Mouse (Mus musculus): ENCODE measurements around the gene Soga1.
A peak's percentile ranks its signal among the peaks of the same experiment; 100 is the strongest.

Gene Soga1

DNA sequence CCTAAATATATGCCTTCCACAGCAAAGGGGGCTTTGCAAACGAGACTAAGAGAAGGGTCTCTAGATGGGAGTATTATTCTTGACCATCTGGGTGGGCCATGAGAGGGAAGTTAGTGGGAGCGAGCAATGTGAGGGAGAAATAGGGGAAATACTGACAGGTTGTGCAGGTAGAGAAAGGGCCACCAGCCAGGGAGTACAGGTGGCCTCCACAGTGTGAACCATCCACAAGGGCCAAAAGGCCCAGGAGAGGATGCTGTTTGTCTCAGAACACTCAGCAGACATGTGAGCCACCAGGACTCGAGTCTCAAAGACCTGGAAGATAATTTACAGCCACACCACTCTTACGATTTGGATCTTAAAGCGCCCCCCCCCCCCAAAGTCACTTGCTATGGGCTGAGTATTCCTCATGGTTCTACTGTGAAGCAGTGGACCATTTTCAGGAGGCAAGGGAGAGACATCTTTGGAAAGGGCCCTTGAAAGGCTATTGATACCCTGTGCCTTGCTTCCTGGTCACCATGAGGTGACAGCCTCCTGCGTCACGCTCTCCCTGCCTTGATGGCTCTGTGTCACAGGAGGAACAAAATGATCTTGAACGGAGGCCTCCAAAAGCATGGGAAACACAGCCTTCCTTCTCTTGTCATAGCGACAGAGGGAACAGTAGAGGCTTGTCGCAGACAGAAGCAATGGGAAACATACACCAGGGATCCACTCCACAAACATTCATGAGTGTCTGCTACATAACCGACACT, 18.3 kb downstream of the Soga1 start:
- DNase-seq = peak; percentile 69 to 80

DNA sequence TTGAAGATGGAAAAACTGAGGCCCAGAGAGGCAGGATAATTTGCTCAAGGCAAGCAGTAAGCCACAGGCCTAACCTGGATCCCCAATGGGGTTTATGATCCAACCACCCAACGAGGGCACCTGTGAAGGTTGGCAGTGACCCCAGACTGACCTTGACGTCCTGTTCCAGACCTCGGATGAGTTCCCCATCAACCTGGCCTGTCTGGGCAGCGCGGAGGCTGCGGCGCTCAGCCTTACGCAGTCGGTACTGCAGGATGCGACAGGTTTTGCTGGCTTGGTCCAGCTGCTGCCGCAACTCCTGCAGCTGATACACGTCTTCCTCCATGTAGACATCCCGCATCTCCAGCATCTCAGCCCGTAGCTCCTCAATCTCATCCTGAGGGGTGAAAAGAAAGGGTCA, 19.0 kb downstream of the Soga1 start:
- peak; percentile 58 to 62 for DNase-seq

DNA sequence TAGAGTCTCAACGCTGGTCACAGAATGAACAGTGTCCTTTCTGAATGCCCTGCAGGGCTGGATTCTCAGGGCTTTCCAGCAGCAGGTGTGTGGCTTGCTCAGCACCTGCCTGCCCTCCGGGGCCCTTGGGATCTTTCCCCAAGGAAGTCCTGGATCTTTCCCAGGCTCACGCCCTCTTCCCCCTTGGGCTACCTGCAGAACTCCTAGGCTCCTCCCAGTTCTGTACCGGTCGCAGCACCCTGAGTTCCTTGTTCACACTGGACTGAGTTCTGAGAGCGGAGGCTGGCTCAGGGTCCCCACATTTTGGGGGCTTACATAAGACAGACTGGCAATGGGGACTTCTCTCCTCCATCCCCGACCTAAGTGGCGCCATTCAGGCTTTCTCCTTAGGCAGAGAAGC, 19.9 kb downstream of the Soga1 start:
- DNase-seq = peak in 1 of 2 experiments; percentile 45

DNA sequence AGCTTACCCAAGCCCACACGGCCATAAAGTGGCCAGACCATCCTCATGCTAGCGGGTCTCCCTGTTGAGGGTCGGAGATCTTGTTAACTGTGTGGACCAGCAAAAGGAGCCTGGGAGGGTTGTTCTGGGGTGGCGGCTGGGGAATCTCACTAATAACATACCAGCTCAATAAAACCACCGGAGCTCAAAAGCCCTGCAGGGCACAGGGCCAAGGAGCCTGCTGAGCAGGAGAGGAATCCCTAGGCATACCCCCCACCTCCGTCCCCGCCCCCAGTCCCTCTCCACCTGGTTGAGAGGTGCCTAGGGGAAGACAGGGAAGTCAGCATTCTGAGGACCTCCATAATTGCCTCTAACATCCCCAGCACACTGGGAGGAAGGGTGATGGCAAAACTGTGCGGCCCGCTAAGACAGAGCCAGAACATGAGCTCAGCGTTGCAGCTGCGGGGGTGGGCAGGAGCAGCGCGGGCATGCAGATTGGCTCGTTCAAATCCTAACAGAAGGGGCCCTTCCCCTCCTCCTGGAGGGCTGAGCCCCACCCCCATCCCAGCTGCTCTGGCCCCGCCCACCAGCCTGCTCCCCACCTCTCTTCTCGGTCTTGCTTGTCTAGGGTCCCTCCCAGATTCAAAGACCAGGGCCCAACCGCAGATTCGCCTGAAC, 20.6 kb downstream of the Soga1 start:
- DNase-seq = peak; percentile 80 to 88

DNA sequence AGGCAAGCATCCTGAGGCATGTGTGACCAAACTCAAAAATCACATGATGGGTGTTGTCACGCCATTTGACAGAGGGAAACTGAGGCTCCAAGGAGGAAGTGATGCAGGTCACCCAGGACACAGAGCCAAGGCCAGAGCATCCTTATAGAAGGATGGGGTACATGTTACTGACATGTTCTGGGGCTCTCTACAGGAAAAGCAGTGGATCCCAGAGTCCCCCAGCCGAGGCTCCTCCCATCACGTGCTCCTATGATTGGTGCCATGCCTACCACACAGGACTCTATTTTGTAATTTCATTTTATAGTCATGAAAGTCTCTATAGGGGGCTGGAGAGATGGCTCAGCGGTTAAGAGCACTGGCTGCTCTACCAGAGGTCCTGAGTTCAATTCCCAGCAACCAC, 21.3 kb downstream of the Soga1 start:
- DNase-seq = no peak

DNA sequence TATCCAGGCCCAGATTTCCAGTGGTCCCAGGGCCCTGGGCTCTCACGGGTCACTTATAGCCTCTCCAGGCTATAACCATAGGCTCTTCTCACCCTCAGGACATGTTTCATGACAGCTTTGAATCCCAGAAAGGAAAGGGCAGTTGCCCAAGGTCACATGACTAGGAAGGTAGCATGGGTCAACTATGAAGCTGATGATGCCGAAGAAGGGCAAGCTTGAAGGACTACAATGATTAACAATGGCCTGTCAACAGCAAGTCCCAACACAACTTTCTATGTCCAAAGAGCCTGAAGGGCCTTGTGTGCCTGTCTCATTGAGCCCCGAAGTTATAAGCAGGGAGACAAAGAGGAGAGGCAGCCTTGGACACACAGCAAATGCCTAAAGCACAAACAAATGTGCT, 21.9 kb downstream of the Soga1 start:
- no peak for DNase-seq

DNA sequence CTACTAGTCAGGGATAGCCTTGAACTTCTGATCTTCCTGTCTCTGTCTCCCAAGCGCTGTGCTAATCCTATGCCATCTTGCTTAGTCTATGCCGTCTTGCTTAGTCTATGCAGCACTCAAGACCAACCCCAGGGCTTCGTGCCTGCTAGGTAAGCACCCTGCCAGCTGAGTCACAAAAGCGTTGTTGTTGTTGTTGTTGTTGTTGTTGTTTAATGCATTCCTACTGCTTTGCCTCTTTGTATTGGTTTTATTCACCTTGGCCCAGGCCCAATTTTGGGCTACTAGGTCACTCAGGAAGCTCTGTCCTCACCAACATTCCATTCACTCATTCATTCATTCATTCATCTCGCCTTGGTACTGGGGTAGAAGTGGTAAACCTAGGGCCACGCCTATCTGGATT, 23.3 kb downstream of the Soga1 start:
- DNase-seq = no peak

DNA sequence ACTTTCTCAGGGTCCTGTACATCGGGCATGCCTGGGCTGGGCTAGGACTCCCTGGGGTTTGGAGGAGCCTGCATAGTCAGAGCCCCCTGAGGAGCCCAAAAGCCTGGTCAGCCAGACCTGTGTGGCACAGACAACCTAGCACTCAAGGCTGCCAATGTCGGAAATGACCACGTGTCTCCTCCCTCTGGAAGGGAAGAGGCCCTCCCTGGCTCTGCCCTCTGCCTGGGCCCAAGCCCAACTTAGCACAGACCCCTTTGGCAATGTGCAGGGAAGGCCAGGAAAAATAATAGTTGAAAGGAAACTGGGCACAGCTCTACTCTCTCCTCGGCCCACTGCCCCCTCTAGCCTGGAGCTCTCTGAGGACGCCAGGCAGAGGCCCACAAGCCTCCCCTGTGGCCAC, 24.2 kb downstream of the Soga1 start:
- DNase-seq = peak; percentile 79 to 83

DNA sequence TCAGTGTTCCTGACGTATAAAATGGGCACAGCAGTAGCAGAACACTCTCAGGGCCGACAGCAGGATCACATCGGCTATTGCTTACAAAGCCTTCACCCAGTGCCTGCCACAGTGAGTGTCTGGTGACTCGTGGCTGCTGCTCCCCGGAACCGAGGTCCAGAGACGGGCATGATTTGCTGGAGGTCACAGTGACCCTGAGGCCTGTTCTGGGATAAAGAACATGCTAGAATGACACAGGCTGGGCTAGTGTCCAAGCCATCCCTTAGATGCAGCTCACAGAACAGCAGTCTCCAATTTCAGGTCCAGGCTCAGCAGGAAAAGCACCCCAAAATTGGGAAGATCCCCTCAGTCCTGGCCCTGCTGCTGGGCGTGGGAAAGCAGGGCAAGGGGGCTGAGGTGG, 24.8 kb downstream of the Soga1 start:
- peak; percentile 51 to 56 for DNase-seq

DNA sequence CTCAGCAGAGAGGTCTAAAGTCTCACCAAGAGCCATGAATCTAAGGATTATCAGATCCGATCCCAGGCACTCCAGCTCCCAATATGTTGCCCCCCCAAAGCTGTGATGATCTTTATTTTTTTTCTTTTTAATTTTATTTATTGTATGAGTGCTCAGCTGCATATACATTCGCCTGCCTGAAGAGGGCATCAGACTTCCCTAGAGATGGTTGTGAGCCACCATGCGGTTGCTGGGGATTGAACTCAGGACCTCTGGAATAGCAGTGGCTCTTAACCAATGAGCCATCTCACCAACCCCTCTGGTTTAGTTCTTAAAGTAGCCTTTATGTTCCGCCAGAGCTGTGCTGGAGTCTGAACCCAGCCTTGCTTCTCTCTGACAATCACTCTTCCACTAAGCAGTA, 25.3 kb downstream of the Soga1 start:
- no peak for DNase-seq

DNA sequence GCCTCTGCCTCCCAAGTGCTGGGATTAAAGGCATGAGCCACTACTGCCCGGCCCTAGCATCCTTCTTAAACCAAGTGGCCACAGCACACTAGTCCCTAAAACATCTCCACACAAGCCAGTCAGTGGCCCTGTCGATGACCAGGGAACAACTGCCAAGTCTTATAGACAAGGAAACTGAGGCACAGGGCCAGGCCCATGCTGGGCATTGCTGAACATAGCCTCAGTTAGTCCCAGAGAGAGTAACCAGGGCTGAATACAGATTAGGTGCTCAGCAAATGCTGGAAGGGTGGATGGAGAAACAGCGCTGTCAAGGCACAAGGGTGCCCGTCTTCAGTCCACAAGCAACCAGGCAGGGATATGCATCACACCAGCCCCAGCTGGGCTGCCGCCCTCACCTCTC, 25.9 kb downstream of the Soga1 start:
- no peak for DNase-seq

DNA sequence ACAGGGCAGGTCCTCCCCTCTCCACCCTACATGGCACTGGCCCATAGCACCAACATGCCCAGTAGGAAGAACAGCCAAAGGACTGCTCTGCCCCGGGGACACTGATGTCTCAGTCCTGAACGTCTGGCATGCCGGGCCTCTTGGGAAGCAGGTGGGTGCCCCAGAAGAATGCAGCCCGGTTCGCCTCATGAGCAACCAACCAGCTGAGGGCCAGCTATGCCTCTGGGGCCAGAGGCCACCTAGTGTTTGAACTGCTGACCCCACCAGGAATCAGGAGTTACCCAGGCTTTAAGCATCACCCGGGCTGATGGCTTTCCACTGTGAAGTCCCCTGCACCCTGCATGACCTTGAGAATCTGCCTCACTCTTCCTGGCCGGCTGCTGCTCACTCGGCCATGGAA, 26.6 kb downstream of the Soga1 start:
- no peak for DNase-seq

DNA sequence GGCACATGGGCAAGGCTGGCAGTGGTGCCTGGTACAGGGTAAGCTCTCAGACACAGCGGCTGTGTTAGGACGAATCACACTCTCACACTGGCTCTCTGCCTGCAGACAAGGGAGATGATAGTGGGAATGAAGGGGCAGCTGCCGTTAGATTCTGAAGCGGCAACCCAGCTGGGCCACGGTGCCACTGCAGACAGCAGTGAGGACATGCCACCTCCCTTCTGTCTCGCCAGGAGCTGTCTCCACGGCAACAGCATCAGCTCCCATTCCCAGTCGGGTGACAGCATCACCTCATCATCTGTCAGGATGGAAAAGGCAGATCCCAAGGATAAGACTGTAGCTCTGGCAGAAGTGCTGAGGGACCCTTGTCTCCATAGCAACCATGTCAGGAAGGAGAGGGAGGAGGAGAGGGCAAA, 29.2 kb downstream of the Soga1 start:
- peak; percentile 65 to 79 for DNase-seq

DNA sequence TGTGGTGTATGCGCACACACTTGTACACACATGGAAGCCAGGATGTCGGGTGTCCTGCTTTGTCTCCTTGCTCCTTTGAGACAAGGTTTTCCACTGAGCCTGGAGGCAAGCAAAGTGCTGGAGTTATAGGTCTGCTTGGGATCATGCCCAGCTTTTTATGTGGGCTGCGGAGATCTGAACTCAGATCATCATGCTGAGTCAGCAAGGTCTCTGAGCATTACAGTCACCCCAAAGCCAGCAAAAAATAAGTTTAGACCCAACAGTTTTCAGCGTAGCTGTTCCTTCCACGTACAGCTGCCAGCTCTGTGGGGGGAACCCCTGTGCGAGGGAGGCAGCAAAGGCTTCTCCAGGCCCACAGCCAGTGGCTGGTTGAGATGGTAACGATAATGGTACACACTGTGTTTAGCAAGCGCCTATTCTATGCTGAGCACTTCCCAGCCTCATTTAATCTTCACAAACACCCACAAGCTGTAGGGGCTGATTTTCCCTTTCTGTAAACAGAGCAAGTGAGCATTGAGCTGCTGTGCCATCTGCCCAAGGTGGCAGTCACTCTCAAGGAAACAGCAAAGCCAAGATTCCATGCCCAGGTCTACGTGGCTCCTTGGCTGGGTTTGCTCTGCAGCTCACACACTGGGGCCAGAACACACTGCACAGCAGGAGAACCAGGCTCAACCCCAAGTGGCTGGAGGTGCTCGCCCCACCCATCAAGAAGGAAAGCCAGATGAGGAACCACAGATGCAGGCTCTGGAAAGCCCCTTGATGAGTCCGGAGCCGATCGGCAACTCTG, 30.5 kb downstream of the Soga1 start:
- DNase-seq = peak; percentile 69 to 78

DNA sequence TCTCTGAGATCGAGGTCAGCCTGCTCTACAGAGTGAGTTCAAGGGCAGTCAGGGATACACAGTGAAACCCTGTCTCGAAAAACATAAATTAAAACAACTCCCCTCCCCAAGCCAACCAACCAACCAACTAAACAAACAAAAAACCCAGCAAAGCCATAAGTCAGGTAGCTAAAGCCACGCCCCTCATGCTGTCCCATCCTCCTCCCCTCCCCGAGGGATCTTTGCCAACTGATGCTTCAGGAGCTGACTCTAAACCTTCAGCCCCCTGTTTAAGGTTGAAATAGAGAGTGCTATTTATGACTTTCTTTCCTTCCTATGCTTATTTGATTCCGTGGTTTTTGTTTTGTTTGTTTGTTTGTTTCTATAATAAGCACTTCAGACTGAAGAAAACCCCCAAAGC, 32.1 kb downstream of the Soga1 start:
- DNase-seq = peak; percentile 48 to 52

DNA sequence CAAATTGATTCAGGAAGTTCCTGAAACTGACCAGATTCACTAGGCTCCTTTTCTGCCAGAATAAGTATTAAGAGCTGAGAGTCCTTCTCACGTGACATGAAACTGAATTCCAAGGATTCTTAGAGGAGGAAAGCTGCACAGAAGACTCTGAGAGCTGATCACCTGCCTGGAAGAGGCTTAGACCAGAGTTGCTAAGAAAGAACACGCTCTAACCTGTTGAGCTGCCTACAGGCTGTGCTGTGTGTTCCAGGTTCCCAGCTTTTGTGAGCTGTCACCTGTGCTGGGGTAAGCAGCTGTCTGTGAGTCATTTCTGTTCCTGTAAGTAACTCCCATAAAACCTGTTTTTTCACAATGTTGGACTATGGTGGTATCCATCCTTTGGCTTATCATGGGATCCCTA, 33.1 kb downstream of the Soga1 start:
- DNase-seq = no peak

DNA sequence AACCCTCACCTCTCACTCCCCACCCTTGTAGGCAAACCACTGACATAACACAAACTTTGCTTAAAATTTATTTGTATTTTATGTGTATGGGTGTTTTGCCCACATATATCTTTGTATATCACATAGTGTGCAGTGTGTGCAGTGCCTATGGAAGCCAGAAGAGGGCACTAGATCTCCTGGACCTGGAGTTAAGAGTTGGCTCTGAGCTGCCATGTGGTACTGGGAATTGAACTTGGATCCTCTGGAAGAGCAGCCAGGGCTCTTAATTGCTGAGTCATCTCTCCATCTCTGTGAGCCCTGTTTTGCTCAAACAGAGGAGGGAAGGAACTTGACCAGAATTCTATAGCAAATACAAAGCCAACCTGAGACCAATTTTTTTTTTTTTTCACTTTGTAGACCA, 35.1 kb downstream of the Soga1 start:
- no peak for DNase-seq

DNA sequence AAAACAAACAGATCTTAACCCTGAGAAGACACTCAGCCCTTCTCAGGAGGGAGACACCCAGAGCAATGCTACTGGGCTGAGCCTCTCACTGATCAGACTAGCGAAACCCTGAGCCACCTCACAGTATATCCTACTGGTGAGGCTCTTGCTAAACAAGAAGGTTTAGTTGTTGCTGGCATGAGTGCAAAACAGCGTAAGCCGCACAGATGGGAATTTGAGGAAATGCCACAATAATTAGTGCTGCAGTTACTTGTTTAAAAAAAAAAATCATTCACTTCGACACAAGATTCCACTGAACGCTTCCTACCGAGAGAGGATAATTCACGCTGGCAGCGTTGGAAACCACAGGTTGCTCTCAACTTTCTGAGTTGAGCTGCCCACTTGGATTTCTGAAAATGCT, 35.5 kb downstream of the Soga1 start:
- no peak for DNase-seq

DNA sequence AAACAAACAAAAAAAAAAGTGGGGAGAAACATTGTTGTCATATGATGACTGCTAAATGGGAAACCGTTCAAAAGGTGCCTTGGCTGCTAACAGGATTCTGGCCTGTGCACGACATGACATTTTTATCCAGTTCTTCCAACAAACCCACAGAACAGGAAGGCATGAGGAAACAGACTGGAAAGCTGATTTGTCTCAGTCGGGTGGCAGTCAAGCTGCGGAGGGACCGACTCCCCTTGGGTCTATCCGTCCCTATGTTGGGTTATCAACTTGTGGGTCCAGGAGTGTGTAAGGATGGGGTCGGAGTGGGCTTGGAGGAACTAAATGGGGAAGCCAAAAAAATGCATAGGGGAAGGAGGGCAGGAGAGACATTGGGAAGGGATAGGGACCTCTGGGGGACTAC, 37.6 kb downstream of the Soga1 start:
- no peak for DNase-seq

DNA sequence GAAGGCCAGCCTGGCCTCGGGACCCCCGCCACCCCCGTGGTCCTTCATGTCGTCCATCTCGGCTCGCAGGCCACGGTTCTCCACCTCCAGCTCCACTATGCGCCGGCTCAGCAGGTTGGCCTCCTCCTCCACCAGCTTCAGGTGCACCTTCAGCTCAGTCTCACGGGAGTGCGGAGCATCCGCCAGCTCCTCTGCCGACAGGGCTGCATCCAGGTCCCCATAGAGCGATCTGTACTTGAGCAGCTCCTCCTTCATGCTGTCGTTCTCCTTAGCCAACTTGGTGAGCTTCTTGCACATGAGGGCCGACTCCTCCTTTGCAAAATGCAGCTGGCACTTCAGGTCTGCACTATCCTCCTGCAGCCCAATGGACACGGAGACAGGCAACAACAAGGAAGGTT, 38.4 kb downstream of the Soga1 start:
- no peak for DNase-seq

DNA sequence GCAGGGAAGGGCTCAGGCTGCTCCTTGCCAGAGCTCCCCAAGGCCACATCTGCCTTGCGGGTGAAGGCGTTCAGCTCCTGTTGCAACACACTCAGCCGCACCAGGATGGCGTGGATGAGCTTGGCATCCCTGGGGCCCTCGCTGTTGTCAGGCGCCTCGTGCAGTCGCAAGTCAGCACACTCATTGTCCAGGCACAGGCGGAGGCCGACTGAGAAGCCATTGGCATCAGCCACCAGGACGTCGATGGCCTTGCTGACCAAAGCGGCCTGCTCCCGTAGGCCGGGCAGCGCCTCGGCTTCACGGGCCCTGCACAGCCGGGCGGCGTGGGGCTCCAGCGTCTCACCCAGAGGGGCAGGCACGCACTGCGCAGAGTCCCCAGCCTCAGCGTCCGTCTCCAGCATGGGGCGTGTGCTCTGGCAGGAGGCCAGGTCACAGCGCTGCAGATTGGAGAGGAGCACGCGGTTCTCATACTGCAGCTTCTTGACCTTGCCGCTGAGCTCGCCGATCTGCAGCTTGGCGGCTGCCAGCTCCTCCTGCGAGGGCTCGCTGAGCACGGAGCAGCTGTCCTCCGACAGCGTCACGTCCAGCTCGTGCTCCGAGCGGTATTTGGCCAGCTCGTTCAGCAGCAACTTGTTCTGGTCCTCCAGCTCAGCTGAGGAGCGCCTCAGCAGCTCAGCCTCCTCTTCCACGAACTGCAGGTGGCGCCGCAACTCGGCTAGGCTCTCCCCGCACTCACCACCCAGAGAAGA, 39.0 kb downstream of the Soga1 start:
- peak; percentile 73 to 74 for DNase-seq

DNA sequence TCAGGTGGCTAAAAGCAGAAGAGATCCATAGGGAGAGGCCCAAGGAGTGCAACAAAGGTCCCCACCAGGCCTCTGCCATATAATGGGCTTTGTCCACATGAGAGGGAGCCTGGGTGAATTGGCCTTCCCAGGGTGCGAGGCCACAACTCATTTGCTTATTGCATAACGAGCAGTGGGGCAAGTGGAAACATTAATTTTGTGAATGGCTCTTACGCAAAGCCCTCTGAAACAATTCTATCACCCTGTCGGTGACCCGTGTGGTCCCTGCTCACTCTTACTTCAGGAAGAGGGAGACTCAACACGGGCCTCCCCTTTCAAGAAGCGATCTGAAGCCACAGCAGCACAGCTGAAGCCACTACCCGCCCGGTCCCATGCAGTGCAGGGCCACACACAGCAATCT, 41.8 kb downstream of the Soga1 start:
- DNase-seq = no peak

DNA sequence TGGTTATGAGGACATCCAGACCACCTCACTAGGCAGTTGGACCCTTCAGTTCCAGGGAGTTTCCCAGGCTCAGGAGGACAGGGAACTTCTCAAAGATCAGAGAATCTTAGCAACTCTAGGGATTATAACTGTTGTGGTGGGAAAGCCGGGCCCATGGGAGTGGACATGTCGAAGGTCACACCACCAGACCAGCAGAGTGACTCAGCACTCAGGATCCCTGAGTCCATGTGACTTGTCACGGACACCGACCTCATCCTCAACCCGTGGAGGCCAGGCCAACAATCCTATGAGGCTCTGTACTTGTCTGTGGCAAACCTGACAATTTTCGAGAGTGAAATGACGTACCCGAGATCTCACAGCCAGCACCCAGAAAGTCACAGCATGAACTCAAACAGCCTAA, 42.7 kb downstream of the Soga1 start:
- no peak for DNase-seq

Data from cerebellum, postnatal 14 days (tissue).